Mouse (Mus musculus) heart, adult 2 months (tissue): Measurements from ENCODE around the gene Hes2.

ENCODE experiments used
- CTCF ChIP-seq: fragments of 200-600 bp; IDR thresholded peaks from 2 replicates; pipeline ENCODE4 v1.8.1; 2022; ENCODE audit warnings: antibody characterized with exemption, mild to moderate bottlenecking, moderate library complexity
- EP300 ChIP-seq: fragments of 200-500 bp; IDR thresholded peaks from 2 replicates; pipeline ENCODE4 v1.6.1; 2011; ENCODE audit warnings: low read depth, low read length, control low read depth; ENCODE audit not compliant: insufficient read depth
- POLR2A ChIP-seq: fragments of 200-500 bp; IDR thresholded peaks from 2 replicates; pipeline ENCODE4 v1.6.1; 2011; ENCODE audit warnings: mild to moderate bottlenecking, low read depth, low read length, control low read depth; ENCODE audit not compliant: insufficient read depth

DNA sequence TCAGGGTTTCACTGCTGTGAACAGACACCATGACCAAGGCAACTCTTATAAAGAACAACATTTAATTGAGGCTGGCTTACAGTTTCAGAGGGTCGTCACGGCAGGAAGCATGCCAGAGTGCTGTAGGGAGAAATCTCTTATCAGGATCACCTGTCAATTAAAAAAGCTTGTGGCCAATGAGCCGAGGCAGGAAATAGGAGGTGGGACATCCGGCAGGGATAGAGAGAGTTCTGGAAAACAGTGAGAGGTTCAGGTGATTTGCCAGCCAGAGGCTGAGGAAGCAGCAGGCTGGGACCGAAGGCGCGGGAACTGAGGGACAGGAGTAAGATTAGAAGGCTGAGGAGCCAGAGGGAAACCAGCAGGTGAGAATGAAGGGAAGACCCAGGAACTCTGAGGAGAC is 10.4 kb downstream of the Hes2 start:
- TF ChIP-seq POLR2A (no peak), EP300 (no peak), CTCF (no peak)
